Mouse (Mus musculus) gastrocnemius, postnatal 14 days (tissue): Measurements from ENCODE around the gene Irak4. TPM values are rescaled to one million over a fixed set of nuclear protein-coding genes. Genes with fewer than 3 reads are reported as not detected.

Experiments used
- DNase-seq: peaks from one replicate; pipeline ENCODE4 v3.0.0; 2021; ENCODE audit warnings: mixed read lengths
- intact Hi-C: fragments of 180-260 bp; cut with DNase I; formaldehyde crosslinking; loops from one replicate; pipeline ENCODE4 v1.15.1; 2025; ENCODE audit warnings: low total_unique reads
- long read RNA-seq, 2 experiments: library from polyadenylated mRNA; stranded (forward); transcript quantifications; one replicate each; pipeline ENCODE4 v2.0.0; 2021
- total RNA-seq, 2 experiments: library from RNA; stranded (reverse); gene quantifications; 2 replicates each; pipeline ENCODE4 v1.2.3; 2021

Irak4 gene
- 1 to 10 TPM; 2.9 to 3.7 TPM for total RNA-seq
- long read RNA-seq, experiment 1, partial matches to known transcripts: 0 of 2 reads
- long read RNA-seq, experiment 1, other reads (novel, unspliced or antisense): 2 of 2 reads
- long read RNA-seq, experiment 2, partial matches to known transcripts: 0 of 1 reads
- long read RNA-seq, experiment 2, other reads (novel, unspliced or antisense): 1 of 1 reads

GRCm38 (mm10) chr15:94543409-94544051 is at the start of gene Irak4, which contains the start of gene Pus7l:
Irak4 (plus strand) TSS chr15:94543643.
Pus7l (minus strand) TSS chr15:94543547.
- DNase-seq: peak; percentile 93
- intact Hi-C loops: no loop called here

GRCm38 (mm10) chr15:94494445-94494844 is 49.0 kb upstream of the Irak4 start:
- DNase-seq: no peak
- intact Hi-C loops: no loop called here

GRCm38 (mm10) chr15:94495936-94496335 is 47.5 kb upstream of the Irak4 start:
- DNase-seq: no peak
- intact Hi-C loops: no loop called here

- intact Hi-C loops: no loop called here
- DNase-seq: no peak
Measured at GRCm38 (mm10) chr15:94499260-94499659, 44.2 kb upstream of the Irak4 start.

GRCm38 (mm10) chr15:94503451-94504215 is 39.8 kb upstream of the Irak4 start:
- DNase-seq: no peak
- intact Hi-C loops: no loop called here

- DNase-seq: no peak
- intact Hi-C loops: loop anchor here (5.0 kb wide), 1 partner anchor 176 kb away; no protein-coding TSS in a partner anchor
Measured at GRCm38 (mm10) chr15:94517913-94518491, 25.4 kb upstream of the Irak4 start.

GRCm38 (mm10) chr15:94520205-94520900 is 23.1 kb upstream of the Irak4 start:
- DNase-seq: no peak
- intact Hi-C loops: loop anchor here (2.0 kb wide), 1 partner anchor 254 kb away; no protein-coding TSS in a partner anchor

- intact Hi-C loops: loop anchor here (2.0 kb wide), 1 partner anchor 254 kb away; no protein-coding TSS in a partner anchor
- no peak for DNase-seq
Measured at GRCm38 (mm10) chr15:94520959-94521358, 22.5 kb upstream of the Irak4 start.

GRCm38 (mm10) chr15:94523251-94523650 is 20.2 kb upstream of the Irak4 start:
- DNase-seq: no peak
- intact Hi-C loops: no loop called here

- intact Hi-C loops: no loop called here
- no peak for DNase-seq
Measured at GRCm38 (mm10) chr15:94524956-94525355, 18.5 kb upstream of the Irak4 start.

GRCm38 (mm10) chr15:94530519-94530918 is 12.9 kb upstream of the Irak4 start:
- DNase-seq: no peak
- intact Hi-C loops: no loop called here

GRCm38 (mm10) chr15:94532306-94532705 is 11.1 kb upstream of the Irak4 start:
- intact Hi-C loops: no loop called here
- no peak for DNase-seq

- intact Hi-C loops: no loop called here
- no peak for DNase-seq
Measured at GRCm38 (mm10) chr15:94532956-94533355, 10.5 kb upstream of the Irak4 start.

GRCm38 (mm10) chr15:94535521-94535920 is 7.9 kb upstream of the Irak4 start:
- no peak for DNase-seq
- intact Hi-C loops: no loop called here

- no peak for DNase-seq
- intact Hi-C loops: no loop called here
Measured at GRCm38 (mm10) chr15:94539296-94539695, 4.1 kb upstream of the Irak4 start.

GRCm38 (mm10) chr15:94542567-94543408 is 655 bp upstream of the Irak4 start:
- no peak for DNase-seq
- intact Hi-C loops: no loop called here

GRCm38 (mm10) chr15:94544052-94544636 is 701 bp downstream of the Irak4 start:
- intact Hi-C loops: no loop called here
- DNase-seq: no peak

- intact Hi-C loops: no loop called here
- DNase-seq: no peak
Measured at GRCm38 (mm10) chr15:94544844-94545243, 1.4 kb downstream of the Irak4 start.
